Mouse (Mus musculus) G1E (cell line): ENCODE results near the gene Rara.
"Not testable (repeated sequence)": the region's sequence is repeated elsewhere in the genome, so short reads cannot be mapped to it uniquely, and the experiment has no call there.

ENCODE experiments used
- CTCF ChIP-seq: IDR thresholded peaks from 2 replicates; pipeline ENCODE4 v1.5.1; 2012; ENCODE audit warnings: low read depth, low read length, inconsistent platforms, mixed read lengths
- TAL1 ChIP-seq: conservative IDR thresholded peaks from 2 replicates; pipeline ENCODE4 v1.6.1; 2012; ENCODE audit warnings: low read depth, low read length, inconsistent platforms, mixed read lengths

DNA sequence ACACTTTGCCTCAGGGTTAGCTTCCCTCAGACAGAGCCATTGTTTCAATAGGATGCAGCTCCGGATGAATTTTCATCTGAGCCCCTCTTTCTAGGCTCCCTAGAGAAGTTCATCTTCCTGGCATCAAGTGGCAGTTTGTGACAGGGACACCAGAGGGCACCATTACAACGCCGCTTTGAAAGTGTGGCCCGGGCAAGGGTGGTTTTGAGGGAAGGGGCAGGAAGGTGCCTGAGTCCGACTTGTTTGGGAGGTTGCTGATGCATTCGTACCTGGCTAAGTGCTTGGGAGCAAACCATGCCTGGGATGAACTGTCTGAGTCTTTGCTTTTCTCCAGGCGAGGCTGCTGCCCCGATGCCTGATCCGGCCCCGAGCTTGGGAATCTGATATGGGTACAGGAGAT is 5.3 kb upstream of the Rara start:
- TF ChIP-seq CTCF = 0 out of 2 replicates have a peak, but pooled peaks have one; percentile 24
- not testable (repeated sequence) for TF ChIP-seq TAL1
